Mouse (Mus musculus) liver, postnatal 0 days (tissue): ENCODE results near the gene Ascc3.

ENCODE experiments used
- CTCF ChIP-seq: sonication (generic); IDR thresholded peaks from 2 replicates; pipeline ENCODE4 v1.5.1; 2016; ENCODE audit warnings: antibody characterized with exemption, low read depth
- EP300 ChIP-seq: IDR thresholded peaks from 2 replicates; pipeline ENCODE4 v1.6.1; 2016; ENCODE audit warnings: antibody characterized with exemption, low read depth, mild to moderate bottlenecking

GRCm38 (mm10) chr10:50886305-50886704 lies 293.8 kb downstream of the Ascc3 start:
- no peak for TF ChIP-seq EP300
- no peak for TF ChIP-seq CTCF
